Mouse (Mus musculus) forebrain, embryonic 15.5 days (tissue): ENCODE measurements around the gene Lrrn4cl. TPM values are rescaled to one million over a fixed set of nuclear protein-coding genes. Genes with fewer than 3 reads are reported as not detected.
"Not testable (repeated sequence)": the region's sequence is repeated elsewhere in the genome, so short reads cannot be mapped to it uniquely, and the experiment has no call there.

Experiments
- ATAC-seq: fragments of 200-750 bp; cut with Nextera tagmentation; replicated peaks from 2 replicates; pipeline ENCODE4 v1.8.0; 2017; ENCODE audit warnings: mild to moderate bottlenecking, moderate TSS enrichment, moderate library complexity
- H3K27ac ChIP-seq: fragments of 300-500 bp; sonication (generic); replicated peaks from 2 replicates; pipeline ENCODE4 v1.5.1; 2015; ENCODE audit warnings: mild to moderate bottlenecking, inconsistent platforms
- H3K27me3 ChIP-seq: fragments of 300-500 bp; sonication (generic); 2 replicates; pipeline ENCODE4 v1.6.1; 2015; ENCODE audit warnings: inconsistent platforms
- H3K36me3 ChIP-seq: fragments of 300-500 bp; sonication (generic); 2 replicates; pipeline ENCODE4 v1.6.1; 2015; ENCODE audit warnings: mild to moderate bottlenecking, inconsistent platforms
- H3K4me1 ChIP-seq: fragments of 300-500 bp; sonication (generic); 2 replicates; pipeline ENCODE4 v1.6.1; 2015; ENCODE audit warnings: inconsistent platforms
- H3K4me2 ChIP-seq: fragments of 300-500 bp; sonication (generic); replicated peaks from 2 replicates; pipeline ENCODE4 v1.6.1; 2015; ENCODE audit warnings: mild to moderate bottlenecking, inconsistent platforms
- H3K4me3 ChIP-seq: fragments of 300-500 bp; sonication (generic); 2 replicates; pipeline ENCODE4 v1.5.1; 2015; ENCODE audit warnings: mild to moderate bottlenecking, inconsistent platforms
- H3K9ac ChIP-seq: fragments of 300-500 bp; sonication (generic); replicated peaks from 2 replicates; pipeline ENCODE4 v1.6.1; 2015; ENCODE audit warnings: mild to moderate bottlenecking, inconsistent platforms
- H3K9me3 ChIP-seq: fragments of 300-500 bp; sonication (generic); 2 replicates; pipeline ENCODE4 v1.6.1; 2016; ENCODE audit warnings: inconsistent platforms
- WGBS: fragments of 180-500 bp; shearing (Covaris S2); methylation state at CpG from one replicate; pipeline ENCODE4 v1.1.7; 2015; ENCODE audit warnings: mixed read lengths; 5-methylcytosine and 5-hydroxymethylcytosine counted together
- polyA plus RNA-seq: library from polyadenylated mRNA; unstranded; fragments of >200 nt; fragmentation: Nextera tagmentation; extraction: Ambion mirVana; gene quantifications from 2 replicates; pipeline ENCODE4 v1.2.1, GENCODE M21; 2015

Lrrn4cl gene
- polyA plus RNA-seq, 1 experiment from 2014 or later = 0.53 TPM

GRCm38 (mm10) chr19:8839908-8840791, 10.4 kb upstream of the Lrrn4cl start:
- no peaks in the 10 kb centered on the region for H3K27me3 ChIP-seq
- H3K4me3 ChIP-seq = peak overlapping the region; percentile 60
- peak overlapping the region; percentile 75 for H3K9ac ChIP-seq
- H3K27ac ChIP-seq = peak overlapping the region; percentile 98
- peaks cover 18% of the 10 kb centered on the region for H3K36me3 ChIP-seq
- 13% methylated on average over 29 of the region's 29 CpGs for WGBS
- H3K4me1 ChIP-seq = peaks cover 25% of the 10 kb centered on the region
- H3K4me2 ChIP-seq = peak overlapping the region; percentile 71
- H3K9me3 ChIP-seq = no peaks in the 10 kb centered on the region
- ATAC-seq = peak; percentile 32

- Histone ChIP-seq H3K36me3 (peaks cover 22% of the 10 kb centered on the region), H3K9me3 (no peaks in the 10 kb centered on the region), H3K27ac (no peak overlapping the region; the same call in 1 of the 2 replicates), H3K4me2 (peak overlapping the region; percentile 71), H3K9ac (peak overlapping the region; percentile 75; the same call in 1 of the 2 replicates), H3K4me1 (peaks cover 25% of the 10 kb centered on the region), H3K27me3 (no peaks in the 10 kb centered on the region), H3K4me3 (peak overlapping the region; percentile 60)
- 94% methylated on average over 7 of the region's 7 CpGs for WGBS
- no peak for ATAC-seq
These were observed 9.6 kb upstream of the Lrrn4cl start for GRCm38 (mm10) chr19:8841012-8841411.

- no peaks in the 10 kb centered on the region for H3K27me3 ChIP-seq
- no peaks in the 10 kb centered on the region for H3K9me3 ChIP-seq
- no peak overlapping the region for H3K27ac ChIP-seq
- H3K9ac ChIP-seq = no peak overlapping the region
- H3K4me1 ChIP-seq = peaks cover 25% of the 10 kb centered on the region
- H3K4me2 ChIP-seq = no peak overlapping the region
- H3K36me3 ChIP-seq = peaks cover 38% of the 10 kb centered on the region
- no peak overlapping the region for H3K4me3 ChIP-seq
- WGBS = 91% methylated on average over 6 of the region's 6 CpGs
- no peak for ATAC-seq
These were observed 7.6 kb upstream of the Lrrn4cl start for GRCm38 (mm10) chr19:8842961-8843360.

- Histone ChIP-seq H3K4me3 (no peak overlapping the region), H3K4me1 (peaks cover 20% of the 10 kb centered on the region), H3K4me2 (no peak overlapping the region), H3K27me3 (no peaks in the 10 kb centered on the region), H3K9me3 (no peaks in the 10 kb centered on the region), H3K36me3 (peaks cover 50% of the 10 kb centered on the region), H3K9ac (no peak overlapping the region), H3K27ac (no peak overlapping the region)
- no peak for ATAC-seq
- WGBS = 55% methylated on average over 5 of the region's 5 CpGs
These were observed 6.0 kb upstream of the Lrrn4cl start for GRCm38 (mm10) chr19:8844371-8845129.

GRCm38 (mm10) chr19:8848356-8848755, 2.2 kb upstream of the Lrrn4cl start:
- no peak overlapping the region for H3K27ac ChIP-seq
- H3K27me3 ChIP-seq = no peaks in the 10 kb centered on the region
- no peaks in the 10 kb centered on the region for H3K4me1 ChIP-seq
- no peak overlapping the region for H3K4me3 ChIP-seq
- no peaks in the 10 kb centered on the region for H3K9me3 ChIP-seq
- no peak overlapping the region for H3K4me2 ChIP-seq
- peaks cover 40% of the 10 kb centered on the region for H3K36me3 ChIP-seq
- 86% methylated on average over 5 of the region's 5 CpGs for WGBS
- no peak overlapping the region for H3K9ac ChIP-seq
- ATAC-seq = no peak

- Histone ChIP-seq H3K4me3 (no peak overlapping the region), H3K4me1 (no peaks in the 10 kb centered on the region), H3K9me3 (no peaks in the 10 kb centered on the region), H3K27ac (no peak overlapping the region), H3K27me3 (no peaks in the 10 kb centered on the region), H3K9ac (no peak overlapping the region), H3K36me3 (peaks cover 25% of the 10 kb centered on the region), H3K4me2 (no peak overlapping the region)
- ATAC-seq = no peak
- WGBS = 45% methylated on average over 7 of the region's 7 CpGs
These were observed 1.1 kb downstream of the Lrrn4cl start for GRCm38 (mm10) chr19:8851639-8852038.

- no peaks in the 10 kb centered on the region for H3K9me3 ChIP-seq
- no peak for ATAC-seq
- no peak overlapping the region for H3K4me3 ChIP-seq
- H3K4me2 ChIP-seq = no peak overlapping the region
- no peaks in the 10 kb centered on the region for H3K4me1 ChIP-seq
- H3K27ac ChIP-seq = no peak overlapping the region
- WGBS = 61% methylated on average over 10 of the region's 10 CpGs
- no peak overlapping the region for H3K9ac ChIP-seq
- H3K36me3 ChIP-seq = peaks cover 18% of the 10 kb centered on the region
- no peaks in the 10 kb centered on the region for H3K27me3 ChIP-seq
These were observed 1.8 kb downstream of the Lrrn4cl start for GRCm38 (mm10) chr19:8852236-8852928.

GRCm38 (mm10) chr19:8853117-8853516, 2.5 kb downstream of the Lrrn4cl start:
- H3K27me3 ChIP-seq = no peaks in the 10 kb centered on the region
- H3K4me3 ChIP-seq = no peak overlapping the region
- H3K36me3 ChIP-seq = peaks cover 12% of the 10 kb centered on the region
- H3K9ac ChIP-seq = no peak overlapping the region
- WGBS = 82% methylated on average over 3 of the region's 3 CpGs
- H3K27ac ChIP-seq = no peak overlapping the region
- H3K4me2 ChIP-seq = no peak overlapping the region
- no peaks in the 10 kb centered on the region for H3K9me3 ChIP-seq
- H3K4me1 ChIP-seq = no peaks in the 10 kb centered on the region
- ATAC-seq = no peak

GRCm38 (mm10) chr19:8857689-8858088, 7.1 kb downstream of the Lrrn4cl start:
- H3K4me3 ChIP-seq = no peak overlapping the region
- no peak for ATAC-seq
- 50% methylated on average over 4 of the region's 4 CpGs for WGBS
- no peaks in the 10 kb centered on the region for H3K4me1 ChIP-seq
- H3K9ac ChIP-seq = no peak overlapping the region
- no peak overlapping the region for H3K4me2 ChIP-seq
- no peaks in the 10 kb centered on the region for H3K9me3 ChIP-seq
- no peak overlapping the region for H3K27ac ChIP-seq
- no peaks in the 10 kb centered on the region for H3K27me3 ChIP-seq
- no peaks in the 10 kb centered on the region for H3K36me3 ChIP-seq

- Histone ChIP-seq H3K9me3 (no peaks in the 10 kb centered on the region), H3K27ac (no peak overlapping the region), H3K4me2 (no peak overlapping the region), H3K9ac (no peak overlapping the region), H3K36me3 (no peaks in the 10 kb centered on the region), H3K27me3 (no peaks in the 10 kb centered on the region), H3K4me3 (no peak overlapping the region), H3K4me1 (no peaks in the 10 kb centered on the region)
- ATAC-seq = no peak
- 16% methylated on average over 1 of the region's 1 CpGs for WGBS
These were observed 8.4 kb downstream of the Lrrn4cl start for GRCm38 (mm10) chr19:8859018-8859417.

GRCm38 (mm10) chr19:8864265-8864664, 13.7 kb downstream of the Lrrn4cl start:
- H3K4me1 ChIP-seq = no peaks in the 10 kb centered on the region
- no peak overlapping the region for H3K4me3 ChIP-seq
- no peaks in the 10 kb centered on the region for H3K9me3 ChIP-seq
- no peaks in the 10 kb centered on the region for H3K36me3 ChIP-seq
- H3K27ac ChIP-seq = no peak overlapping the region
- H3K9ac ChIP-seq = no peak overlapping the region
- 84% methylated on average over 6 of the region's 6 CpGs for WGBS
- ATAC-seq = no peak
- no peak overlapping the region for H3K4me2 ChIP-seq
- H3K27me3 ChIP-seq = no peaks in the 10 kb centered on the region

- not testable (repeated sequence) for H3K9ac ChIP-seq, H3K9me3 ChIP-seq, H3K4me3 ChIP-seq, H3K4me2 ChIP-seq, ATAC-seq, H3K27me3 ChIP-seq, H3K27ac ChIP-seq
- peaks cover 22% of the 10 kb centered on the region for H3K36me3 ChIP-seq
- peaks cover 18% of the 10 kb centered on the region for H3K4me1 ChIP-seq
- WGBS = 71% methylated on average over 3 of the region's 3 CpGs
These were observed 19.8 kb downstream of the Lrrn4cl start for GRCm38 (mm10) chr19:8870381-8870780.
